Mouse (Mus musculus) skeletal muscle tissue, adult 2 months (tissue): ENCODE results near the gene Wnt10b.

ENCODE experiments used
- DNase-seq: peaks from one replicate; pipeline ENCODE4 v3.0.0-alpha.2; 2012; ENCODE audit warnings: low read depth, low spot score

Gene Wnt10b

DNA sequence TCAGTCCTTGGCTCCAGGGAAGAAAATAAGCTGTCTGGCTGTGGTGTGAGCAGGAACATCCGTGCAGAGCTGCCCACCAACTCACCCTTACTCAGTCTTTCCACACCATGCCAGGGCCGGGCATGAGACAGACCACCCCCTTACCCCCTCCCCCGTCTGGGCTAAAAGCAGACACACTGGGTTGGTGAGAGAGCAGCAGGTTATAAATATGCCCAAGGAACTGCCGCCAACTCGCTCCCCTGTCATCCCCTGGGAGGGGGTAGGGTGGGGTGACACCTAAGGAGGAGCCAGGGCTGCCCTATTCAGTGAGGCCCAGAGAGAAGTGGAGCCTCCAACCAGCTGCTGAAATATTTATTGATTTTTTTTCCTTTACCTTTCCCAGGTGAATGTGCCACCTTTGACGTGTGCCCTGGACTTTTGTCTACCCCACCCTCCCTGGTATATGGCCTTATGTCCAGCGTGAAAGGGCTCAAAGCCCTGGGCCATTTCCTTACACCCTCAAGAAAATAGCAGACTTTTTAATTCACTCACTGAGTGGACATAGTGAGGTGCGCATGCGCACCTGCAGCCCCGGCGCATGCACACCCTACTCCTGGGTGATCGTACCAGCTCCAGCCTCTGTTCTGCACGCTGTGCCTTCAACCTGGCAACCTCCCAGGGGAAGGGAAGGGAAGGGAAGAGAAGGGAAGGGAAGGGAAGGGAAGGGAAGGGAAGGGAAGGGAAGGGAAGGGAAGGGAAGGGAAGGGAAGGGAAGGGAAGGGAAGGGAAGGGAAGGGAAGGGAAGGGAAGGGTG, 19.0 kb upstream of the Wnt10b start:
- DNase-seq: no peak

GRCm38 (mm10) chr15:98793141-98793698, 15.3 kb upstream of the Wnt10b start:
- DNase-seq: no peak

GRCm38 (mm10) chr15:98792233-98793020, 14.5 kb upstream of the Wnt10b start:
- no peak for DNase-seq

DNA sequence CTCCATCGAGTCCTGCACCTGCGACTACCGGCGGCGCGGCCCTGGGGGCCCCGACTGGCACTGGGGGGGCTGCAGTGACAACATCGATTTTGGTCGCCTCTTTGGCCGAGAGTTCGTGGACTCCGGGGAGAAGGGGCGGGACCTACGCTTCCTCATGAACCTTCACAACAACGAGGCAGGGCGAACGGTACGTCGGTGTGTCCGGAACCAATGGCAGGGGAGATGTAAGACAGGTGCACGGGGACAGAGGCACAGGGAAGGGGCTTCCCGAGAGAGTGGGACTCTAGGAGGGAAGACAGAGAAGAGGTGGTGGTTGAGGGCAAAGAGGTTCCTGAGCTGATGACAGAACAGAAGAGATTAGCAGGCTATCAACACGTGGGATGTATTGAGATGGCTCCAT, 13.8 kb upstream of the Wnt10b start:
- no peak for DNase-seq

DNA sequence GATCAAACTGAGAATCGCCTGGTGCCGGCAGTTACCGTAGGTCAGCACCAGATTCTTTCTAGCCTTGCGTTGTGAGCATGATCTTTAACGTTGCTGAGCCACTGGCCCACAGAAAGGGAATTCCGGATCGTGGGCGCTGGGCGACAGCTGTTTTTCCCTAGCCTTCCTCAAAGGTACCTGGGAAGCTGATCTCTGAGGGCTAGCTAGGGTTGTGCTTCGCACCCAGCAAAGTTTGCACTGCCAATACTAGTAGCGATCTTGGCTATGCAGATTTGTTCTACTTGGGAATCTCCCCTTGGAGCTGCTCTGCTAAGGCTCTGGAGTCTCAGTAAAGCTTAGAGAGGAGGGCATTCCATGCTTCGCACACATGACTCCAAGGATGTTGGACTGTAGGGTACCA, 13.3 kb upstream of the Wnt10b start:
- no peak for DNase-seq

DNA sequence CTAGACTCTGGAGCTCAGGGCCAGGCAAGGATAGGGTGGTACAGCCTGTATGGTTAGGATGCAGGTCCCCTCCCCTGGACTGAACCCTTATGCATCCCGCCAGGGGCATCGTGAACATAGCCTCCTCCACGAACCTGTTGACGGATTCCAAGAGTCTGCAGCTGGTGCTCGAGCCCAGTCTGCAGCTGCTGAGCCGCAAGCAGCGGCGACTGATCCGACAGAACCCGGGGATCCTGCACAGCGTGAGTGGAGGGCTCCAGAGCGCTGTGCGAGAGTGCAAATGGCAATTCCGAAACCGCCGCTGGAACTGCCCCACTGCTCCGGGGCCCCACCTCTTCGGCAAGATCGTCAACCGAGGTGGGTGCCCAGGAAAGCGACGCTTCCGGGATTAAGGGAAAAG, 12.8 kb upstream of the Wnt10b start:
- no peak for DNase-seq

- no peak for DNase-seq
Observed at GRCm38 (mm10) chr15:98789661-98790535, 11.9 kb upstream of the Wnt10b start, which contains the start of gene Wnt1. Wnt1 (plus strand) TSS chr15:98789857.

DNA sequence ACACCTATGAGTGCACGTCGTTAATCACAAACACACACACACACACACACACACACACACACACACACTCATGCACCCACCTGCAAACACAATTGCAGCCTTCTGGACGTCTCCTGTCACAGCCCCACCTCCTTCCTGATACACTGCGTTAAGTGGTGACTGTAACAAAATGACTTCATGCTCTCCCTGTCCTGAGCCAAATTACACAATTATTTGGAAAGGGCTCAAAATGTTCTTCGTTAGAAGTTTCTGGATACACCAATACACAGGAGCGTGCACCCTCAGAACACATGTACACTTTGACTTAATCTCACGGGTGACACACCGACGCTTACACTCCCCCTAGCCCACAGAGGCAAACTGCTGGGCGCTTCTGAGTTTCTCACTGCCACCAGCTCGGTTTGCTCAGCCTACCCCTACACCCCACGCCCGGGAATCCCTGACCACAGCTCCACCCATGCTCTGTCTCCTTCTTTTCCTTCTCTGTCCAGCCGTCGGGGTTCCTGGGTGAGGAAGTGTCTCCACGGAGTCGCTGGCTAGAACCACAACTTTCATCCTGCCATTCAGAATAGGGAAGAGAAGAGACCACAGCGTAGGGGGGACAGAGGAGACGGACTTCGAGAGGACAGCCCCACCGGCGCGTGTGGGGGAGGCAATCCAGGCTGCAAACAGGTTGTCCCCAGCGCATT, 11.2 kb upstream of the Wnt10b start:
- no peak for DNase-seq

DNA sequence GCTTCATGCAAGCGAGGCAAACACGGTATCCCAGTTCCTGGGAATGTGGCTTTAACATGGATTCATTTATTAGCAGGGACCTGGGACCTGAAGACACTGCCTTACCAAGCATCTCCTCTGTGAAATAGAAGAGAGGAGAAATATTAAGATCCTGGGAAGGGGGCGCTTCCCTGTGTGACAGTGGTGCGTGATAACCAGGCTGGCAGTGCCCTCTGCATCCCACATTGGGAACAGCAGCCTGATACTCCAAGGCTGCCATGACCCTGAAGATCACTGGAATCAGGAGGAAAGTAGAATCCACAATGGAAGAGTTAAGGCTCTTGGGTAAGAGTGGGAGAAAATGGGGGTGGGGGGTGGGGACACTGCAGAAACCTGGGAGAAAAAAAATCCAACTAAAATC, 10.0 kb upstream of the Wnt10b start:
- no peak for DNase-seq

- no peak for DNase-seq
Observed at GRCm38 (mm10) chr15:98785744-98786143, 7.8 kb upstream of the Wnt10b start.

GRCm38 (mm10) chr15:98781166-98781565, 3.2 kb upstream of the Wnt10b start:
- no peak for DNase-seq

- DNase-seq: peak; percentile 62
Observed at GRCm38 (mm10) chr15:98780573-98780972, 2.6 kb upstream of the Wnt10b start.

DNA sequence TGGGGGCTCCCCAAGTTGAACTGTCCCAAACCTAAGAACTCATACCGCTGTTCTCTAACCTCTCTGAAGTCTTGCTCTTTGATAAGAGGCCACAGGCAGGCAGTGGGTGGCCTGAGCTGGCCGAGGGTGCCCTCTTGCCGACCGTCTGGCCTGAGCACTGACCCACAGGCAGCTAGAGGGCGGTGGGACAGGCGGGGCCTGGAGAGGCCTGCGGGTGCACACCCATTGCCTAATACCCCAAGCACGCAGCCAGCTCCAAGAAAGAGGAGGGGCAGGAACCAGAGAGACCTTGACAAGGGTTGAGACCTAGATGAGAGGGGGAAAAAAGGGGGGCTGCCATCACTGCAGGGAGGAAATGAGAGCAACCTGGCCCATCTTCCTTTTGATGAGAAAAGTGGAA, 2.1 kb upstream of the Wnt10b start:
- peak; percentile 40 for DNase-seq

- no peak for DNase-seq
Observed at GRCm38 (mm10) chr15:98778806-98779205, 856 bp upstream of the Wnt10b start.

GRCm38 (mm10) chr15:98778191-98778770, 331 bp upstream of the Wnt10b start:
- no peak for DNase-seq

- no peak for DNase-seq
Observed at GRCm38 (mm10) chr15:98777005-98777616, 839 bp downstream of the Wnt10b start.

GRCm38 (mm10) chr15:98776280-98777004, 1.5 kb downstream of the Wnt10b start:
- DNase-seq: no peak

DNA sequence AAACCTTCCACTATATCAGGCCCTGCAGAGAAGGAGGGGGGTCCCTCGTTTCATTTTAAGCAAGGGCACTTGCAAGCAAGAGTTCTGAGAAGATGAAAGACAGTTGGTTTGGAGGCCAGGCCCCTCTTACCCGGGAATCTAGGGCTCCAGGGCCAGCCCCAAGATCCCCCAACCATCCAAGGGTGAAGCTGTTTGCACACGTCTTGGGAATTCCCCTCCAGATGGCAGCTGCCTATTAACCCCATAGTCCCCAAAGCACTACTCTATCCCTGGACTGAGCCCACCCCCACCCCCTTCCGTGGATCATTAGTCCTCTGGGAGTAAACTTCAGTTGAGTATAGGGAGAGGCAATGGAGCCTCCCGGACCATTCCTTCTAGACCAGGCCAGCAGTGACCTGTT, 2.4 kb downstream of the Wnt10b start:
- DNase-seq: no peak

GRCm38 (mm10) chr15:98774096-98774495, 3.9 kb downstream of the Wnt10b start:
- no peak for DNase-seq
